Mouse (Mus musculus): ENCODE results near the gene 2610318N02Rik. TPM values are rescaled to one million over a fixed set of nuclear protein-coding genes. Genes with fewer than 3 reads are reported as not detected.
"Not testable (repeated sequence)": the region's sequence is repeated elsewhere in the genome, so short reads cannot be mapped to it uniquely, and the experiment has no call there.

2610318N02Rik gene
- 3.4 and 9.1 TPM in 2 replicates for polyA plus RNA-seq (2012; rRNA removed)

- WGBS, result under 1% methylated on average over 25 of the region's 25 CpGs
- H3K4me1 ChIP-seq (ENCODE audit: control insufficient read depth, insufficient read depth, insufficient read length, low read length), result peaks cover 11% of the 10 kb centered on the region
- no peak within 1 kb of the TSS for H3K27ac ChIP-seq (ENCODE audit: insufficient read depth, low read depth, low read length)
- H3K27me3 ChIP-seq (ENCODE audit: control insufficient read depth, insufficient read depth, low read length), result no peaks in the 10 kb centered on the region
- no peak for TF ChIP-seq POLR2A (IDR thresholded peaks at IDR 0.05; ENCODE audit: low read depth, low read length)
- TF ChIP-seq CTCF (IDR thresholded peaks at IDR 0.05; ENCODE audit: extremely low read depth, insufficient read length, insufficient replicate concordance, low read depth, low read length), result no peak
- peak within 1 kb of the TSS; percentile 63 for H3K4me3 ChIP-seq (ENCODE audit: low read depth, low read length)
- H3K36me3 ChIP-seq (ENCODE audit: control insufficient read depth, insufficient read depth, low read length), result no peaks in the 10 kb centered on the region
Observed at GRCm38 (mm10) chr16:17124871-17125520, at the start of gene 2610318N02Rik. Gene 2610318N02Rik (minus strand): TSS chr16:17125167.

GRCm38 (mm10) chr16:17168049-17168448 is 43.1 kb upstream of the 2610318N02Rik start:
- H3K4me3 ChIP-seq (ENCODE audit: low read depth, low read length), result no peak overlapping the region
- TF ChIP-seq CTCF (IDR thresholded peaks at IDR 0.05; ENCODE audit: extremely low read depth, insufficient read length, insufficient replicate concordance, low read depth, low read length) (no peak), POLR2A (IDR thresholded peaks at IDR 0.05; ENCODE audit: low read depth, low read length) (no peak)
- WGBS, result 79% methylated on average over 5 of the region's 5 CpGs

GRCm38 (mm10) chr16:17167179-17167578 is 42.2 kb upstream of the 2610318N02Rik start:
- H3K4me1 ChIP-seq (ENCODE audit: control insufficient read depth, insufficient read depth, insufficient read length, low read length), result peaks cover 16% of the 10 kb centered on the region; the same call in 1 of the 2 replicates
- H3K27ac ChIP-seq (ENCODE audit: insufficient read depth, low read depth, low read length), result peak overlapping the region; percentile 79
- peaks cover 13% of the 10 kb centered on the region for H3K36me3 ChIP-seq (ENCODE audit: control insufficient read depth, insufficient read depth, low read length)
- no peaks in the 10 kb centered on the region for H3K27me3 ChIP-seq (ENCODE audit: control insufficient read depth, insufficient read depth, low read length)
- no peak overlapping the region for H3K4me3 ChIP-seq (ENCODE audit: low read depth, low read length)
- TF ChIP-seq POLR2A (IDR thresholded peaks at IDR 0.05; ENCODE audit: low read depth, low read length), result no peak
- no peak for TF ChIP-seq CTCF (IDR thresholded peaks at IDR 0.05; ENCODE audit: extremely low read depth, insufficient read length, insufficient replicate concordance, low read depth, low read length)

More at GRCm38 (mm10) chr16:17168049-17168448, 43.1 kb upstream of the 2610318N02Rik start:
- Histone ChIP-seq H3K4me1 (ENCODE audit: control insufficient read depth, insufficient read depth, insufficient read length, low read length) (peaks cover 16% of the 10 kb centered on the region; the same call in 1 of the 2 replicates), H3K27me3 (ENCODE audit: control insufficient read depth, insufficient read depth, low read length) (no peaks in the 10 kb centered on the region), H3K36me3 (ENCODE audit: control insufficient read depth, insufficient read depth, low read length) (peaks cover 20% of the 10 kb centered on the region), H3K27ac (ENCODE audit: insufficient read depth, low read depth, low read length) (no peak overlapping the region)

- not testable (repeated sequence) for H3K36me3 ChIP-seq (ENCODE audit: control insufficient read depth, insufficient read depth, low read length); H3K27me3 ChIP-seq (ENCODE audit: control insufficient read depth, insufficient read depth, low read length); H3K4me3 ChIP-seq (ENCODE audit: low read depth, low read length)
- H3K4me1 ChIP-seq (ENCODE audit: control insufficient read depth, insufficient read depth, insufficient read length, low read length), result peaks cover 16% of the 10 kb centered on the region; the same call in 1 of the 2 replicates
- 38% methylated on average over 1 of the region's 1 CpGs for WGBS
- peak overlapping the region; percentile 79 for H3K27ac ChIP-seq (ENCODE audit: insufficient read depth, low read depth, low read length)
Observed at GRCm38 (mm10) chr16:17165478-17165877, 40.5 kb upstream of the 2610318N02Rik start.

- Histone ChIP-seq H3K27ac (ENCODE audit: insufficient read depth, low read depth, low read length) (no peak overlapping the region), H3K4me3 (ENCODE audit: low read depth, low read length) (no peak overlapping the region), H3K36me3 (ENCODE audit: control insufficient read depth, insufficient read depth, low read length) (peaks cover 34% of the 10 kb centered on the region), H3K4me1 (ENCODE audit: control insufficient read depth, insufficient read depth, insufficient read length, low read length) (peaks cover 17% of the 10 kb centered on the region), H3K27me3 (ENCODE audit: control insufficient read depth, insufficient read depth, low read length) (no peaks in the 10 kb centered on the region)
- TF ChIP-seq CTCF (IDR thresholded peaks at IDR 0.05; ENCODE audit: extremely low read depth, insufficient read length, insufficient replicate concordance, low read depth, low read length) (no peak), POLR2A (IDR thresholded peaks at IDR 0.05; ENCODE audit: low read depth, low read length) (no peak)
- 82% methylated on average over 2 of the region's 2 CpGs for WGBS
Observed at GRCm38 (mm10) chr16:17154346-17154745, 29.4 kb upstream of the 2610318N02Rik start.

- H3K4me1 ChIP-seq (ENCODE audit: control insufficient read depth, insufficient read depth, insufficient read length, low read length), result peaks cover 27% of the 10 kb centered on the region
- H3K27me3 ChIP-seq (ENCODE audit: control insufficient read depth, insufficient read depth, low read length), result no peaks in the 10 kb centered on the region
- no peak for TF ChIP-seq POLR2A (IDR thresholded peaks at IDR 0.05; ENCODE audit: low read depth, low read length)
- TF ChIP-seq CTCF (IDR thresholded peaks at IDR 0.05; ENCODE audit: extremely low read depth, insufficient read length, insufficient replicate concordance, low read depth, low read length), result no peak
- no peak overlapping the region for H3K4me3 ChIP-seq (ENCODE audit: low read depth, low read length)
- peak overlapping the region; percentile 98 for H3K27ac ChIP-seq (ENCODE audit: insufficient read depth, low read depth, low read length)
- WGBS, result over 99% methylated on average over 4 of the region's 4 CpGs
- peaks cover 20% of the 10 kb centered on the region for H3K36me3 ChIP-seq (ENCODE audit: control insufficient read depth, insufficient read depth, low read length)
Observed at GRCm38 (mm10) chr16:17151874-17152273, 26.9 kb upstream of the 2610318N02Rik start.

- Histone ChIP-seq H3K27ac (ENCODE audit: insufficient read depth, low read depth, low read length) (peak overlapping the region; percentile 98), H3K4me3 (ENCODE audit: low read depth, low read length) (peak overlapping the region; percentile 27; the same call in 1 of the 2 replicates)
Observed at GRCm38 (mm10) chr16:17150520-17151258, 25.7 kb upstream of the 2610318N02Rik start.

More at GRCm38 (mm10) chr16:17150520-17151258, 25.7 kb upstream of the 2610318N02Rik start:
- Histone ChIP-seq H3K27me3 (ENCODE audit: control insufficient read depth, insufficient read depth, low read length) (no peaks in the 10 kb centered on the region), H3K4me1 (ENCODE audit: control insufficient read depth, insufficient read depth, insufficient read length, low read length) (peaks cover 27% of the 10 kb centered on the region), H3K36me3 (ENCODE audit: control insufficient read depth, insufficient read depth, low read length) (peaks cover 14% of the 10 kb centered on the region)
- TF ChIP-seq POLR2A (IDR thresholded peaks at IDR 0.05; ENCODE audit: low read depth, low read length) (peak; percentile 67; the same call in 1 of the 2 replicates), CTCF (IDR thresholded peaks at IDR 0.05; ENCODE audit: extremely low read depth, insufficient read length, insufficient replicate concordance, low read depth, low read length) (no peak)
- WGBS, result 32% methylated on average over 7 of the region's 7 CpGs
